Mouse (Mus musculus): ENCODE measurements around the gene Pid1.
"Not testable (repeated sequence)": the region's sequence is repeated elsewhere in the genome, so short reads cannot be mapped to it uniquely, and the experiment has no call there.

Gene Pid1

GRCm38 (mm10) chr1:84359611-84360500 is 4.1 kb downstream of the Pid1 start:
- peak; percentile 93 for DNase-seq (ENCODE audit: inconsistent ontology term)

- DNase-seq (ENCODE audit: inconsistent ontology term), result no peak
Measured at GRCm38 (mm10) chr1:84357216-84357615, 6.8 kb downstream of the Pid1 start.

- DNase-seq (ENCODE audit: inconsistent ontology term), result no peak
Measured at GRCm38 (mm10) chr1:84350262-84350661, 13.7 kb downstream of the Pid1 start.

GRCm38 (mm10) chr1:84347796-84348476 is 16.0 kb downstream of the Pid1 start:
- DNase-seq (ENCODE audit: inconsistent ontology term), result no peak

- DNase-seq (ENCODE audit: inconsistent ontology term), result not testable (repeated sequence)
Measured at GRCm38 (mm10) chr1:84332797-84333196, 31.2 kb downstream of the Pid1 start.

- not testable (repeated sequence) for DNase-seq (ENCODE audit: inconsistent ontology term)
Measured at GRCm38 (mm10) chr1:84331861-84332260, 32.1 kb downstream of the Pid1 start.

GRCm38 (mm10) chr1:84325309-84325708 is 38.7 kb downstream of the Pid1 start:
- DNase-seq (ENCODE audit: inconsistent ontology term), result no peak

- DNase-seq (ENCODE audit: inconsistent ontology term), result no peak
Measured at GRCm38 (mm10) chr1:84321327-84321726, 42.7 kb downstream of the Pid1 start.

- no peak for DNase-seq (ENCODE audit: inconsistent ontology term)
Measured at GRCm38 (mm10) chr1:84318569-84318968, 45.4 kb downstream of the Pid1 start.

GRCm38 (mm10) chr1:84317827-84318226 is 46.2 kb downstream of the Pid1 start:
- DNase-seq (ENCODE audit: inconsistent ontology term), result no peak

GRCm38 (mm10) chr1:84309966-84310460 is 54.0 kb downstream of the Pid1 start:
- DNase-seq (ENCODE audit: inconsistent ontology term), result no peak

GRCm38 (mm10) chr1:84305713-84306421 is 58.1 kb downstream of the Pid1 start:
- no peak for DNase-seq (ENCODE audit: inconsistent ontology term)

- peak; percentile 92 for DNase-seq (ENCODE audit: inconsistent ontology term)
Measured at GRCm38 (mm10) chr1:84302788-84303187, 61.2 kb downstream of the Pid1 start.

- no peak for DNase-seq (ENCODE audit: inconsistent ontology term)
Measured at GRCm38 (mm10) chr1:84299719-84300118, 64.3 kb downstream of the Pid1 start.

- peak; percentile 62 for DNase-seq (ENCODE audit: inconsistent ontology term)
Measured at GRCm38 (mm10) chr1:84286682-84287111, 77.3 kb downstream of the Pid1 start.

GRCm38 (mm10) chr1:84285620-84286019 is 78.4 kb downstream of the Pid1 start:
- DNase-seq (ENCODE audit: inconsistent ontology term), result no peak

GRCm38 (mm10) chr1:84284293-84285068 is 79.5 kb downstream of the Pid1 start:
- peak; percentile 82 for DNase-seq (ENCODE audit: inconsistent ontology term)

- DNase-seq (ENCODE audit: inconsistent ontology term), result peak; percentile 47
Measured at GRCm38 (mm10) chr1:84283119-84283518, 80.9 kb downstream of the Pid1 start.

GRCm38 (mm10) chr1:84280171-84280570 is 83.8 kb downstream of the Pid1 start:
- DNase-seq (ENCODE audit: inconsistent ontology term), result no peak

GRCm38 (mm10) chr1:84278359-84279255 is 85.4 kb downstream of the Pid1 start:
- no peak for DNase-seq (ENCODE audit: inconsistent ontology term)

All from Muller cell, postnatal 12 days (primary cell).